Mouse (Mus musculus) embryo, embryonic 11 days (tissue): ENCODE measurements at regions not wholly inside any gene's neighbourhood (a gene's known extent, or its start where the extent isn't known, plus 50 kb on each side); places are given as distances from the start of the nearest gene placed in this dataset.

Experiments
- DNase-seq: peaks from one replicate; pipeline ENCODE4 v3.0.0-alpha.2; 2015

GRCm38 (mm10) chr15:61398829-61399228 lies 476.0 kb upstream of the A1bg start:
- no peak for DNase-seq

DNA sequence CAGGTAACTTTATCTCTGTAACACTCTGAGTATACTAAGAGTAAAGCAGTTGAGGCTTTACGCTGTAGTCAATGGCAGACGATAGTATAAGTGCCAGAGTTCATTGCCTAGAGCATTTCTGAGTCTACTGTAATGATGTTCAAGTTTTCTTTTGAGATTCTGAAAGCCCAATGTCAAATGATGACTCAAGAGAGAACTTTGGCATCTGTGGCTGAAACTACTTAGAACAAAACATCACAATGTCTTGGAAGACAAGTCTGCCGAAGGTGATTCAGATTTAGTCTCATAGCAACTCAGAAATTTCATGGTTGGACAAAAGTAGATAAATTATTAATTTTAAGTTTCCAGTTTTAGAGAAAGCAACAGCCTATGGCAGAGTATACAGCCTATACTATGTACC lies 474.2 kb upstream of the A1bg start:
- DNase-seq = no peak

GRCm38 (mm10) chr15:61395296-61395826 lies 472.5 kb upstream of the A1bg start:
- peak; percentile 49 for DNase-seq

DNA sequence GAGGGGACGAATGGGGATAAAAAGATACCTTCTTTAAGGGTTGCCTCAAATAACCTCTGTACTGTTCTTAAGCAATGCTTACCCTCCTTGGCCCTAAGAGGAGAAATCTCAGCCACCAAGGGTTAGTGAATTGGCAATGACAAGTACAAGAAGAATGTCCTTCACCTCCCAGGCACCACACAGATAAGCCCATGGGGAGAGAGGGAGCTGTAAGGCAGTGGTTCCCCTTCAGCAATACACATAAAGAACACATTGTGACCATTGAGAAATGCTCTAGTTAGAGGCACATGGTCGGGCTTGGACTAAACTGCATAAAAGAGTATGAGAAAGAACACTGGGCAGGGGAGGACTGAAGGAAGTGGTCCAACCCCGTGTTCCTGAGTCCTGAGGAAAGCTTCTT lies 457.9 kb upstream of the A1bg start:
- no peak for DNase-seq

DNA sequence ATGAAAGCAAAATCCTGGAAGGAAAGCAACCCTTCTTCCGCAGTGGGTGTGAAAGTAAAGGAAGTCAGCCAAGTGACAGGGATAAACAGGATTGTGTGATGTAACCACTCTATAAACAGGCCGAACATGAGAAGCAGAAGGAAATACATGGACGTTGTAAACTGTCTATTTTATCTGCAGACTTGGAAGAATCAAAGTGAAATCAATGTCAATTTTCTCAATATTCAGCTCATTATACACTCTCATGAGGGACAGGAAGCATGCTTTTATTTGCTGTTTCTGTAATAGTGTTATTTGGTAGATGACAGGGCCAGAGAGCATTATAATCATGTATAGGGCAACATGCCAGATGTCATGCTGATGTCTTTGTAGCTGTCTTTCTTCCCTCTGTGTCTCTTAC lies 443.5 kb upstream of the A1bg start:
- DNase-seq = no peak

DNA sequence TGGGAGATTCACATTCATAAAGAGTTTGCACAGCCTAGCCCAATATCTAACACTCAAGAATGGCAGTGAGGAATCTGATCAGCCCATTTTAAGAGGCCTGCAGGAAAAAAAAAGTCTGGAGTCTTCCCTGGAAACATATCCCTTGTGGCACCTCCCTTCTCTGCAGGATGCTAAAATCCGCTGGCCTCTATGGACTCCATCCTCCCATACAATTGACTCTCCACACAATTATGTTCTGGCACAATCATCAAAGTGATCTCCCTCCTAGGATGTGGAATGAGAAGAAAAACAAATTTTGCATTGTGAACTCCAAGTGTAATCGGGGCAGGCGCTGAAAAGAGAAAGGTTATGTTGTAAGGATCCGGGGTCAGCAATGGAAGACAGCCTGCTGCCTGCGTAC lies 442.7 kb upstream of the A1bg start:
- DNase-seq = no peak

GRCm38 (mm10) chr15:61364461-61364860 lies 441.6 kb upstream of the A1bg start:
- no peak for DNase-seq

- no peak for DNase-seq
Observed at GRCm38 (mm10) chr15:61361254-61361653, 438.4 kb upstream of the A1bg start.

DNA sequence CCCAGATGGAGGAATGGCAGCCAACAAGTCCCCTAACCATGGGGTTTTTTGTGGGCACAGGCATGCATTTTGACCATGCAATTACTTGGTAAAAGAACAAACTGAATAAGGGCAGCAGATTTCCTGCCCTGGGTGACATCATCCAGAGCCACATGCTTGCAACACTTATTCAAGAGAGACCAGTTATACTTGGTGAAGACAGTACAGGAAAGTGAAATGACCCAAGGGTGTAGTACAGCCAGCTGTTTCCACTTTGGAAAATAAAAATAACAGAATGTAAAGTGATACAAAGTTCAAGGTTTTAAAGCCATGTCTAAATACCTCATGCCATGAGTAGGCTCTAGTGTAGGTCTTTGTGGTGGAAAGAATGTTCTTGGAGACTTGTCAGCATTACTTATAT lies 432.5 kb upstream of the A1bg start:
- DNase-seq = no peak

- no peak for DNase-seq
Observed at GRCm38 (mm10) chr15:61351729-61352342, 429.0 kb upstream of the A1bg start.

DNA sequence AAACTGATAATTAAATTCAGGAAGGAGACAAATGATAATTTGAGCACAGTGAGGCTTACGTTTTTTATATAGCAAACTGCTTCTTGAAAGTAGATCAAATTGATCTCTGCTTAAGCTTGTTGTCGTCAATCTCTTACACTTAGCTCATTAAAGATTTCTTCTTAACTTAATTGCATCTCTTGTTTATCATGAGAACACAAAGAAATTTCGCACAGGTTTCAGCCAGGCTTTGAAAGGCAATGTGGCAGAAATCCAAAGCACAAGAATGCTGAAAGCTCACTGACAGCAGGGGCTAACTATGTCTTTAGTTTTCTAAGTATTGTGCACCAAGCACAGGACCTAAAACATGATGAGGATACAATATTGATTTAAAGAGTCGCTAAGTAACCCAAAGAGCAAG lies 422.3 kb upstream of the A1bg start:
- DNase-seq = no peak

- no peak for DNase-seq
Observed at GRCm38 (mm10) chr15:61342618-61343017, 419.8 kb upstream of the A1bg start.

GRCm38 (mm10) chr15:61327925-61328324 lies 405.1 kb upstream of the A1bg start:
- DNase-seq = no peak

GRCm38 (mm10) chr15:61322243-61322642 lies 399.4 kb upstream of the A1bg start:
- DNase-seq = no peak

GRCm38 (mm10) chr15:61309452-61310165 lies 386.8 kb upstream of the A1bg start:
- DNase-seq = no peak

- no peak for DNase-seq
Observed at GRCm38 (mm10) chr15:61308936-61309335, 386.1 kb upstream of the A1bg start.

DNA sequence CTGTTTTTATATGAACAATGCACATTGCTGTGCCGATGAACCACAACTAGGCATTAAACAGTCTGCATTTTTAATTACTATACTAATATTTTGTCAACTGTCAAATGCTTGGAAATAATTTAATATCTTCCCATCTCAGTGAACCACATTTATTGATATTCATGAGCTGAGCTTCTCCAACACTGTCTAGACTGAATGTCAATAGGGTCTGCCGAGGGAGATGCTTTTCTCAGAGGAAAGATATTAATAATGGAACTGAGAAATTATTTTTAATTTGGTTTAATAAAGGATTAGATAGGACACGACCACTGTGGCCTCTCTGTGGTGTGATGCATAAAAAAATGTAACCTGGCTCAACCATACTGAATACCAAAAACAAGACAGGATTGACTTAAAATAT lies 381.7 kb upstream of the A1bg start:
- no peak for DNase-seq

DNA sequence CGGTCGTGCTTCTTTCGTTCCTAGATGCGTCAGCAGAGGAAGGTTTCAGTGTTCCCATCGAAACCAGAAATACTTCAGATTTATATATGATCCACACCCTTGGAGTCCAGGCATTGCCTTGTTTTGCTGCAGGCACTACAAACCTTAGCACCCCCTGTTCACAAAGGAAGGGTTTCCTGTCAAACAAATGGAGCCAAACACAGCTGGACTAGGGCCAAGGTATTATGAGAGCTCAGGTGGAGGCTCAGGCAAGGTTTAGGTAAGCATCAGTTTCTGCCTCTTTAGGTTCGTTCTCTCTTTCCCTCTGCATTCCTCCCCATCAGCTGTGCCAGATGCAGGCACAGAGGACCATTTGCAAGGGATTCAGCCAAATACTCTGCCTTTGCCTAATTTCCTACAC lies 377.0 kb upstream of the A1bg start:
- DNase-seq = no peak

- no peak for DNase-seq
Observed at GRCm38 (mm10) chr15:61297447-61298208, 374.8 kb upstream of the A1bg start.

GRCm38 (mm10) chr15:61294616-61295015 lies 371.8 kb upstream of the A1bg start:
- no peak for DNase-seq

DNA sequence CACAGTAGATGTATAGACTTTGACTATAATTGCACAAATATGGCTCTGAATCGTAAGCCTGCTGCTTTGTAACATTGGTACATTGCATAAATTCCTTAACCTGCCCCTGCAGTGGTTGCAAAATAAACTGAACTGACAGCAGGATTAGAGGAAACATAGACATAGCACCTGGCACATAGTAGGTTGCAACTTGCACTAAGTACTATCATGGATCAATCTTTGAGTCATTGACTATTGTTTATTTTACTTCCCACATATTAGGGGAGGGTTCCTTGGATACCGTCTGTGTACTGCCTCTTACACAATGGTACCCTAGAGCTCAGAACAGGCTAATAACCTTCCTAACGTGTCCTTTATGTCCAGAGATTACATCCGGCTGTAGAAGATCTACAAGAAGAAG lies 371.3 kb upstream of the A1bg start:
- no peak for DNase-seq

DNA sequence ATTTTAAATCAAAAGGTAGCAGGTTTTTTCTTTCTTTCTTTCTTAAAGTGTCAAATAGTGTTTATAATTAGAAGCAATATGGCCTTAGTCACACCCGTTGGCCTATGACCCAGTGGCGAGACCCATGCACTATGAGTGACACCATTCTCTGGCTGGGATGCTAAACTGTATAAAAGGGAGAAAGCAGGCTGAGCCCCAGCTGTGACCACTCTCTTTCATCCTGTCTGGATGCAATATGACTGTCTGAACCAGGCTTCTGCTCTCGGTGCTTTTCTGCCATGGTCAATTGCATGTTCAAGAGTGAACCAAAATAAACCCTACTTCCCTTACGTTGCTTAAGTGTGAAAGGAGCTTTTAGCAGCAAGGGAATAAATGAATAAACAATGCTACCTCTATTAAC lies 346.0 kb upstream of the A1bg start:
- peak; percentile 38 for DNase-seq

GRCm38 (mm10) chr15:61259047-61259446 lies 336.2 kb upstream of the A1bg start:
- no peak for DNase-seq

DNA sequence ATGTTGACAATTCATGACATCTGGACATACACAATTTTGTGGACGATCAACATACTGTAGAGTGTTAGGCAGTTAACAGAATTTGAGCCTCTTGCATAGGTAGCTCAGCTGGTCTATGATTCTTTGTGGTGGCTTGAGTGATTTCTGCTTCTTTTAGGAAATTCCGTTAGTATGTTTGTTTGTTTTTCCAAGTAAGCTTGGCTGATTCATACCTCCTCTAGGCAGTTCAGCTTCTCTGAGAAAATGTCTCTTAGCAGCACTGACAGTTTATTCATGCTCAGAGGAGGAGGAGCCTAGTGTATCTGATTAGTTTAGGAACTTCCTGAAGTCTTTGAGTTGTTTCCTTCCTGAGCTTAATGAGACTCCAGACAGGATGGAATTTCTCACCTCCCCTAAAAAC lies 321.7 kb upstream of the A1bg start:
- no peak for DNase-seq
